Mouse (Mus musculus) lung, postnatal 0 days (tissue): ENCODE measurements around the gene Mpzl2.

Experiments used
- CTCF ChIP-seq: IDR thresholded peaks from 2 replicates; pipeline ENCODE4 v1.5.1; 2016; ENCODE audit warnings: antibody characterized with exemption, mild to moderate bottlenecking
- EP300 ChIP-seq: IDR thresholded peaks from 2 replicates; pipeline ENCODE4 v1.6.1; 2016; ENCODE audit warnings: antibody characterized with exemption, mild to moderate bottlenecking, control low read depth

GRCm38 (mm10) chr9:45088040-45088439 is 48.4 kb downstream of the Mpzl2 start:
- TF ChIP-seq CTCF (no peak), EP300 (no peak)
